Mouse (Mus musculus) ES-E14 (cell line): ENCODE results near the gene Fsip1. TPM values are rescaled to one million over a fixed set of nuclear protein-coding genes. Genes with fewer than 3 reads are reported as not detected.

Experiments
- DNase-seq: peaks from one replicate; pipeline ENCODE4 v3.0.0-alpha.2; 2013; ENCODE audit warnings: low read depth, low spot score
- H3K27ac ChIP-seq: 2 replicates; pipeline ENCODE4 v1.5.1; 2012; ENCODE audit warnings: low read depth, mild to moderate bottlenecking, low read length, moderate library complexity, mixed read lengths; ENCODE audit not compliant: poor library complexity, insufficient read depth, severe bottlenecking
- H3K36me3 ChIP-seq: 2 replicates; pipeline ENCODE4 v1.6.1; 2012; ENCODE audit warnings: mild to moderate bottlenecking, low read length, moderate library complexity, mixed read lengths; ENCODE audit not compliant: control insufficient read depth, poor library complexity, insufficient read depth, severe bottlenecking
- H3K4me1 ChIP-seq, 2 experiments: fragments of 150-350 bp in 1 of 2; sonication (generic) in 1 of 2; 2 replicates each; pipeline ENCODE4 v1.6.1; 2012; ENCODE audit warnings: low read length in 2 of 2, mild to moderate bottlenecking in 1 of 2, mixed read lengths in 1 of 2; ENCODE audit not compliant: control insufficient read depth in 2 of 2, insufficient read depth in 2 of 2, poor library complexity in 1 of 2
- H3K4me3 ChIP-seq, 2 experiments: fragments of 150-350 bp in 1 of 2; sonication (generic) in 1 of 2; 2 replicates each; pipeline ENCODE4 v1.5.1; 2012; ENCODE audit warnings: low read length in 2 of 2, low read depth in 1 of 2, mild to moderate bottlenecking in 1 of 2, mixed read lengths in 1 of 2; ENCODE audit not compliant: insufficient read depth in 1 of 2, poor library complexity in 1 of 2, severe bottlenecking in 1 of 2
- H3K9ac ChIP-seq: 2 replicates; pipeline ENCODE4 v1.6.1; 2012; ENCODE audit warnings: low read depth, mild to moderate bottlenecking, low read length, mixed read lengths; ENCODE audit not compliant: poor library complexity, insufficient read depth, severe bottlenecking
- H3K9me3 ChIP-seq: fragments of 150-350 bp; sonication (generic); 2 replicates; pipeline ENCODE4 v1.6.1; 2012; ENCODE audit warnings: low read depth, mild to moderate bottlenecking, low read length; ENCODE audit not compliant: control insufficient read depth, insufficient read depth
- CHD2 ChIP-seq: IDR thresholded peaks from 2 replicates; pipeline ENCODE4 v1.6.1; 2014; ENCODE audit warnings: mild to moderate bottlenecking, low read depth, low read length, inconsistent platforms
- HCFC1 ChIP-seq: IDR thresholded peaks from 2 replicates; pipeline ENCODE4 v1.6.1; 2012; ENCODE audit warnings: low read length, inconsistent platforms, borderline replicate concordance; ENCODE audit not compliant: insufficient read depth
- MAFK ChIP-seq: IDR thresholded peaks from 2 replicates; pipeline ENCODE4 v1.6.1; 2014; ENCODE audit warnings: mild to moderate bottlenecking, low read depth, low read length, inconsistent platforms; ENCODE audit not compliant: insufficient read depth
- ZC3H11A ChIP-seq: IDR thresholded peaks from 2 replicates; pipeline ENCODE4 v1.6.1; 2012; ENCODE audit warnings: low read depth, mild to moderate bottlenecking, inconsistent platforms, low read length, borderline replicate concordance
- ZNF384 ChIP-seq: IDR thresholded peaks from 2 replicates; pipeline ENCODE4 v1.6.1; 2012; ENCODE audit warnings: low read depth, low read length, inconsistent platforms
- in situ Hi-C, 2 experiments: fragments of 600-800 bp; cut with MboI; formaldehyde crosslinking; loops; one replicate each; pipeline ENCODE4 v1.15.1; 2025; ENCODE audit warnings: low sequenced_read_pairs in 2 of 2, inconsistent platforms in 1 of 2; ENCODE audit not compliant: unreplicated experiment in 2 of 2
- total RNA-seq: library from RNA; depleted of rRNA; stranded (reverse); fragments of 300-350 nt; gene quantifications from 2 replicates; pipeline ENCODE4 v1.2.3, GENCODE M21; 2012

Gene Fsip1
- total RNA-seq, 1 experiment, result 0.85 TPM

DNA sequence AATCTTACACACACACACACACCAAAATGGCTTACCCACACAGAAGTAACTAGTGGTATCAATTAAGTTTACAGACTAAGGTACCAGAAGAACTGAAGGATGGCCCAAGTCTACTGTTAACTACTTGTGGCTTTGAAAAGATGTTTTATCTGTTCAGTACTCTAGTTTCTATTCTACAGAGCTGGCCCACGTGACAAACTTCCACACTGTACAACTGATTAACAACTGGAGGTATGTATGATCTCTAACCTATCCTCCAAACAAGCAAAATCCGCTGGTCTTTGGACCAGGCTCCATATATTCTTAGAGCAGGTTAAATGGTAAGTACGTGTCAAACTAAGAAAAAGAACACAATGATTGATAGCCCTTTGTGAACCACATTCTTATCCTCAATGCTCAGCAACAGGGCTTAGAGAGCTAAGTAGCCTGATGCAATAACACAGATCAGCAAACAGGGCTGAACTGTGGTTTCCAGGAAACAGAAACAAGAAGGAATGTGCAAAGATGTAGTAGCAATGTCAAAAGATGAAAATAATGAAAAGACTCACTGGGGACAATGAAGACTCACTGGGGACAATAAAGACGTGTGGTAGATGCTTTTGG lies 38.7 kb downstream of the Fsip1 start:
- Histone ChIP-seq H3K36me3 (no peaks in the 10 kb centered on the region), H3K27ac (no peak overlapping the region), H3K9me3 (no peaks in the 10 kb centered on the region), H3K9ac (no peak overlapping the region), H3K4me1 (no peaks in the 10 kb centered on the region), H3K4me3 (no peak overlapping the region)
- TF ChIP-seq ZC3H11A, result no peak
- TF ChIP-seq MAFK, result no peak
- no peak for TF ChIP-seq HCFC1
- TF ChIP-seq CHD2, result no peak
- TF ChIP-seq ZNF384, result no peak
- in situ Hi-C loops, result no loop called here
- DNase-seq, result no peak

DNA sequence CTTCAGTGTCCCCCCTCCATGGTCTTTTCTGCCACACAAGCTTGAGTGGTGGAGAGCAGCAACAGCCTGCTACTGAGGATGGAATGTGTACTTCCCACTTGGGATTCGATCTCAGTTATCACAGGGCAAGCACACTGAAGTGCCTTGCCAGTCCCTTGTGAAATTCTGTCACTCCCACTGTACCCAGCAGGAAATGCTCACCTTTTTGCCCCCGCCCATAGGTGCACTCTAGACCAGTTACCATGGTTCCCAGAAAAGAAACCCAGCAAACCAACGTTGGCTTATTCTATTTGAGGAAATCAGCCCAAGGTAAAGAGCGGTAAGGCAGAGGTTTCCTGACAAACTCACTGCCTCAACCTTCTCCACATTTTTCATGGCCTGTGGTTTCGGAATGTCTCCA lies 47.1 kb downstream of the Fsip1 start:
- H3K36me3 ChIP-seq, result no peaks in the 10 kb centered on the region
- H3K4me3 ChIP-seq, result no peak overlapping the region
- TF ChIP-seq HCFC1 (no peak), ZNF384 (no peak)
- no peaks in the 10 kb centered on the region for H3K9me3 ChIP-seq
- no peak for DNase-seq
- no peak overlapping the region for H3K9ac ChIP-seq
- in situ Hi-C loops, result no loop called here
- H3K27ac ChIP-seq, result no peak overlapping the region
- peaks cover 0 to 3% of the 10 kb centered on the region in 2 experiments; a peak in 1 of 4 replicates for H3K4me1 ChIP-seq

- DNase-seq, result no peak
- H3K4me3 ChIP-seq, result no peak overlapping the region
- H3K36me3 ChIP-seq, result no peaks in the 10 kb centered on the region
- TF ChIP-seq HCFC1 (no peak), CHD2 (no peak), ZNF384 (no peak), MAFK (no peak), ZC3H11A (no peak)
- in situ Hi-C loops, result no loop called here
- no peak overlapping the region for H3K9ac ChIP-seq
- no peaks in the 10 kb centered on the region for H3K9me3 ChIP-seq
- H3K27ac ChIP-seq, result no peak overlapping the region
- H3K4me1 ChIP-seq, result peaks cover 0 to 3% of the 10 kb centered on the region in 2 experiments; a peak in 1 of 4 replicates
These were observed 48.1 kb downstream of the Fsip1 start for GRCm38 (mm10) chr2:118208651-118209050.

DNA sequence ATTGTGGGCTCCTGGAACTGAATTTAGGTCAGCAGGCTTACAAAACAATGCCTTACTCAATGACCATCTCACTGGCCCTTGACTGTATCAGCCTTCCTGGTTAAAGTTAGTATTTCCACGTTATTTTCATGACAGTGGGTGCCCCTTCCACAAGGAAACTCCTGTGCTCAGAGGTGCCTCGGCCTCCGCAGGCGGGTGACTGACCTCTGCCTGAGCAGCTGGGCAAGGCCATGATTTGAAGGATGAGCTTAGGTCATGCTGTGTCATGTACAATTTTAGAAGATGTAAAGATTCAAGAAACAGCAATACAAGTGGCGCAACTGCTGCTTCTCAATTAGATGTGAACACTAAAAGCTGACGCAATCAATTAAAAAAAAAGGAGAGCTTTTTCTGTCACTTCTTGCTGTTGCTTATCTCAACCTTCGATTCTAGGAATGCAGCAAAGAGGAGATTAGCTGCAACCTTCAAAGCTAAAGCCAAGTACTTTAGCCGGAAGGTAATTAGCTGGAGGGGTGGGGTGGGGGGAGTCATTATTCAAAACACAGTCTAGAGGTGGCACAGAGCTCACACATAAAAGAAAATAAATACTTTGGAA lies 50.7 kb downstream of the Fsip1 start:
- no peak for DNase-seq
- no peak for TF ChIP-seq ZNF384
- in situ Hi-C loops, result no loop called here
- Histone ChIP-seq H3K9me3 (no peaks in the 10 kb centered on the region), H3K36me3 (no peaks in the 10 kb centered on the region), H3K4me3 (no peak overlapping the region), H3K27ac (no peak overlapping the region), H3K9ac (no peak overlapping the region), H3K4me1 (peaks cover 0 to 3% of the 10 kb centered on the region in 2 experiments; a peak in 1 of 4 replicates)

GRCm38 (mm10) chr2:118204646-118205045 lies 52.1 kb downstream of the Fsip1 start:
- H3K9ac ChIP-seq, result no peak overlapping the region
- in situ Hi-C loops, result no loop called here
- no peak for DNase-seq
- H3K9me3 ChIP-seq, result no peaks in the 10 kb centered on the region
- TF ChIP-seq ZC3H11A, result no peak
- TF ChIP-seq CHD2, result no peak
- no peak for TF ChIP-seq MAFK
- TF ChIP-seq HCFC1, result no peak
- TF ChIP-seq ZNF384, result no peak
- no peak overlapping the region for H3K27ac ChIP-seq
- H3K4me3 ChIP-seq, result no peak overlapping the region
- H3K4me1 ChIP-seq, result peaks cover 0 to 3% of the 10 kb centered on the region in 2 experiments; a peak in 1 of 4 replicates
- no peaks in the 10 kb centered on the region for H3K36me3 ChIP-seq
